Mouse (Mus musculus) CD8-positive naive resting alpha-beta T cell, adult 2 months (primary cell): ENCODE results near the gene 4930404N11Rik.
A peak's percentile ranks its signal among the peaks of the same experiment; 100 is the strongest.

Experiments
- DNase-seq, 2 experiments: peaks; one replicate each; pipeline ENCODE4 v3.0.0; 2022; ENCODE audit warnings: low read depth in 2 of 2, low spot score in 2 of 2

4930404N11Rik gene

DNA sequence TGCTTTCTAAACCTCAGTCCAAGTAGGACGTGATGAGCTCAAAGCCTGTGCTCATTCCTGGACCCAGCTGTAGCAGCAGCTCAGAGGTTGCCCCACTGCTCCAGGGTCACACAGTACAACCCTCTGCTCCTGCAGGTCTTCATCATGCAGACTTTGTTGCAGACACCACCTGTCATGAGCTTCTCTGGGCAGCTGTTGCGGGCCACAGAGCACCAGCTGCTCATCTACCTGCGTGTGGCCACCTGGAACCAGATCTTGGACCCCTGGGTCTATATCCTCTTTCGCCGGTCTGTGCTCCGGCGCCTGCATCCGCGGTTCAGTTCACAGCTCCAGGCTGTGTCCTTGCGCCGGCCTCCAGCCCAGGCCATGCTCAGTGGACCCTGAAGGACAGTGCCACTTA lies 31.3 kb downstream of the 4930404N11Rik start:
- DNase-seq: no peak

DNA sequence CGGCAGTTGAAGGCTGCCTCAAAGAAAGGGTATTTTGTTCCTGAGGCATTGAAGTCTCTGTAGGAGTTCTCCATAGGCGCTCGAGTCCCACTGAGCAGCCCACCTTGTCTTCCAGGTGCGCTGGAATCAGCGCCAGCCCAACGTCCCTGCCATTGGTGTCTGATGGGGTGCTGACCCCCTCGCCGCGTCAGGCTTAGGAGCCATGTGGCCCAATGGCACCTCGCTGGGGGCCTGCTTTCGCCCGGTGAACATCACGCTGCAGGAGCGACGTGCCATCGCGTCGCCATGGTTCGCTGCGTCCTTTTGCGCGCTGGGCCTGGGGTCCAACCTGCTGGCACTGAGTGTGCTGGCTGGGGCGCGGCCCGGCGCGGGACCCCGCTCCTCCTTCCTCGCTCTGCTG lies 33.3 kb downstream of the 4930404N11Rik start:
- DNase-seq: no peak

DNA sequence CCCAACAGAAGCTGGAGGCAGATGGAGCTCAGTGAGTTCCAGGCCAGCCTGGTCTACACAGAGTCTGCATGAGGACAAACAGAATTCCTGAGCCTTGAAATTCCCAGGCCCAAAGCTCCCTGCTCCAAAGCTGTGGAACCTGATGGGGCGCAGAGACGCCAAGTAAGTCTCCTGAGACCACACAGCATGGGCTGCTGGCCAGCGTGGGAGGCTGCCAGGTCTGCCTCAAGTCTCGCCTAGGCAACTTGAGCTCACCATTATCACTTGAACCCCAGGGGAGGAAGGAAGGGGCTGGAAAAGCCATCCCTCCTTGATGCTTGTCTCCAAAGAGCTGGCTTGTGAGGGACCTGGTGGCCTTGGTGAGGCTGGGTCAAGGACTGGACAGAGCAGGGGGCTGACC lies 35.6 kb downstream of the 4930404N11Rik start:
- no peak for DNase-seq

DNA sequence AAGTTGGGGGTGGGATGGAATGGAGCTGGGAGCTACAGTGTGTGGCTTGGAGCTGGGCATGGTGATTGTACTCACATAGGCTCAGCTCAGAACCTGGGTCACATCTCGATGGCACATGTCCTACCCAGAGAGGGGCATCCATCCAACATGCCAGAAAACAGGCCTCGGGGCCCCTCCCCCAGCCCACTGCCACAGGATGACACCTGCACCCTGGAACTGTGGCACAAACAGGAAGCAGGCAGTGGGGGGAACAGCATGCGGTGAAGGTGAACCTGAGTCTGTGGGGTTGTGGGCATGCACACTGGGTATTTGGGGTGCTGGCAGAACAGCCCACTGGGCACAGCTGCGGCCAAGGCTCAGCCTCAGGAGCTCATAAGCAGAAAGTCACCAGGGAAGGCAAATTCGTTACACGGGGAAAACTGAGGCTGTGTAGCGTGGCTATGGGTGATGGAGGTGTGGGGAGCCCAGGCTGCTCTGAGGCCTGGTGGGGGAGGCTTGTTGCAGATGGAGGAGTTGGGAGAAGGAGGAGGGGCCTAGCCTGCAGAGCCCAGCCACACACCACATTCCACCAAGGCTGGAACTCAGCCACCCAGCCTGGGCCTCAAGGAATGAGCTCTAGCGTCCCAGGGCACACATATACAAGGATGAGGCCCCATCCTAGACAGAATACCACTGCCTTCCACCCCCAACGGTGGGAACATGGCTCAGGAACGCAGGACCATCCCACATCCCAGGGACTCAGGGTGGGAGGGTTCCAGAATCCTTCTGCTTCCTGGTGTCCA lies 36.2 kb downstream of the 4930404N11Rik start:
- DNase-seq: peak; percentile 57 to 69

DNA sequence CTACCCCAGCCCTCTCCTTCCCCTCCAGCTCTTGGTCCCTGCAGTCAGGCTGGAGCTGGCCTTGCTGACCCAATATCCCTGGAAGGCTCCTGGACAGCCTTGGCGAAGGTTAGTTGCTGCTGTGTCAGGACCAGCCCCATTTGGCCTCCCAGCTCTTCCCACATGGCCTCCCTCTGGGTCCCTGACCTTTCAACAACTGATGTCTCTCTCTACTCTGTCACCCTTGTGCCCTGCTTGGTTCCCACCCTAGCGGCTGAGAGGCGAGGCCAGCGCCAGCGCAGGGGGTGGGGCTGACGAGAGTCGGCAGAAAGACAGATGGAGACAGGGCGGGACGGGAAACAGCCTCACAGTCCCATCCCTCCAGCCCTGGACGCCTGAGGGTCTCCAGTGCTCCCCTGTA lies 37.2 kb downstream of the 4930404N11Rik start, which contains the start of gene Tbxa2r:
TSS of gene Tbxa2r (plus strand) at position 346 of the 400 bp plus-strand sequence.
- peak; percentile 46 to 70 for DNase-seq

DNA sequence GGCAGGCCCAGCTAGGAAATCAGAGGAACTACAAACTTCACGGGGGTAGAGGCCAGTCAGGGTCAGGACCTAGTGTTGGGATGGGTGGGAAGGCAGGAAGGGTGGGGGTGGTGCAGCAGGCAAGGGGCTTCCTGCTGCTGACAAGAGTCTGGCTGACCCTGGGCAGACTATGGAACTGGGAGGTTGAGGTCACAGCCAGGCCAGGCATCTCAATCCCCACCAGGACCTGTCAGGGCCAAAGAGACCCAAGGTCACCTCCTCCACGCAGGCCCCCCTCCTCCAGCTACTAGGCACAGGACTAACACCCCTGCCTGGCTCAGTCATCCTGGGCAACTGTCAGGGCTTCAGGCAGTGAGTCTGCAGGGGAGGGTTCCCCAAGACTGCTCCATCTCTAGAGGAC lies 37.7 kb downstream of the 4930404N11Rik start:
- DNase-seq: no peak

DNA sequence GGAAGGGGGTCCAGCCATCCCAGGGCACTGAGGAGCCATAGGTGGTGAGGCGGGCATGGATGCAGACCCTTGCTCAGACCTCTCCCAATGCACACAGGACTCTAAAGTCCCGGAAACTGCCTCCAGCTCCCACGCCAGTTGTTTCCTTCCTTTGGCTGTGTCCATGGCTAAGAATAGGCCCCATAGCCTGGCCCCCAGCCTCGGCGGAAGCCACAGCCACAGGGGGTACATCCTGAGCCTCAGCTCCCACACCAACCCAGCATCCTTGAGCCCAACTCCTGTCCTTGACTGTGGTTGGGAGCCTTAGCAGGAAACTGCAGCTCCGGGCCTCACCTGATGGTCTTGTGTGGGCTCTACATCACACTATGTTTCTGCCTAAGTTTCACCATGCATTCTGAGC lies 38.8 kb downstream of the 4930404N11Rik start:
- no peak for DNase-seq

DNA sequence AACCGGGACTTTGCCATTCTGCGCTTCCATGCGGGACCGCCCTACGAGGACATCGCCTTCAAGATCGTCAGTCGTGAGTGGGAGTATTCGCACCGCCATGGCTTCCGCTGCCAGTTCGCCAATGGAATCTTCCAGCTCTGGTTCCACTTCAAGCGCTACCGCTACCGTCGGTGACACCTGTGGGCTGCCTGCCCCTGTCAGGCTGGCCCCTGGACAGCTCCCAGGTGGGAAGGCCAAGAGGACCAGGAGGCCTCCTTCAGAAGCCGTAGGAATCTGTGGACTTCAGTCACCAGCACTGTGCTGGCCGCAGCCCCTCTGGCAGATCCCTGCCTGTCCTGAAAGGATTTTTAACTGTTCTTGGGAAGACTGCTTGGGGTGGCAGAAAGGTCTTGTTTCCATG lies 39.8 kb downstream of the 4930404N11Rik start:
- DNase-seq: no peak

DNA sequence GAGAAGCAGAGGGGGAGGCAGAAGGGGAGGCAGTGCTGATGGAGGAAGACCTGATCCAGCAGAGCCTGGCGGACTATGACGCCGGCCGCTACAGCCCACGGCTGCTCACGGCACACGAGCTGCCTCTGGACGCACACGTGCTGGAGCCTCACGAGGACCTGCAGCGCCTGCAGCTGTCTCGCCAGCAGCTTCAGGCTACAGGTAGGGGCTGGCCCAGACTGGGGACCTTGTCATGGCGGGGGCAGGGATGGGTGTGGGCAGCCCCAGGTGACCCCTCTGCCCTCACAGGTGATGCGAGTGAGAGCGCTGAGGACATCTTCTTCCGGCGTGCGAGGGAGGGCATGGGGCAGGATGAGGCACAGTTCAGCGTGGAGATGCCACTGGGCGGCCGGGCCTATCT lies 40.4 kb downstream of the 4930404N11Rik start:
- DNase-seq: no peak

DNA sequence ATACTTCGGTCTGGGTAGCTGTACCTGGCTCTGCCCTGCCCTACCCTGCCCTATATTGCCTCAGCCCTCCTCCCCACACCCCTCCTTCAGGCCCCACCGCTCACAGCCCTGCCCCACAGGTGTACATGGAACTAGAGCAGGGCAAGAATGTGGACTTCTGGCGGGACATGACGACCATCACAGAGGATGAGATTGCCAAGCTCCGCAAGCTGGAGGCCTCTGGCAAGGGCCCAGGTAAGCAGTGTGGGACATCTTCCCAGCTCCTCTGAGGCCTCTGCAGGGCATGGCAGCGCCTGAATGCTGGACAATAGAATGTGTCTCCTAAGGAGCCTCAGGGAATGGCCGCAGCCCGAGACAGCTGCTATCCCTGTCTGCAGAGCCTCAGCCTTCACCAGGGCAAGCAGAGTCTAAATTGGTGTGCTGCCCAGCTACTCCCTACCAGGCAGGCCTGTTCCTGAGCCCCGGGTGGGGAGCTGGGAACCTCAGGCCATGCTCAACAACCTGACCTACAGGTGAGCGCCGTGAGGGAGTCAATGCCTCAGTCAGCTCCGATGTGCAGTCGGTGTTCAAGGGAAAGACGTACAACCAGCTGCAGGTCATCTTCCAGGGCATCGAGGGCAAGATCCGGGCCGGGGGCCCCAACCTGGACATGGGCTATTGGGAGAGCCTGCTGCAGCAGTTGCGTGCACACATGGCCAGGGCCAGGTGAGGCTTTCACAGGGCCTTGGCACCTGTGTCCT lies 41.7 kb downstream of the 4930404N11Rik start:
- DNase-seq: no peak

DNA sequence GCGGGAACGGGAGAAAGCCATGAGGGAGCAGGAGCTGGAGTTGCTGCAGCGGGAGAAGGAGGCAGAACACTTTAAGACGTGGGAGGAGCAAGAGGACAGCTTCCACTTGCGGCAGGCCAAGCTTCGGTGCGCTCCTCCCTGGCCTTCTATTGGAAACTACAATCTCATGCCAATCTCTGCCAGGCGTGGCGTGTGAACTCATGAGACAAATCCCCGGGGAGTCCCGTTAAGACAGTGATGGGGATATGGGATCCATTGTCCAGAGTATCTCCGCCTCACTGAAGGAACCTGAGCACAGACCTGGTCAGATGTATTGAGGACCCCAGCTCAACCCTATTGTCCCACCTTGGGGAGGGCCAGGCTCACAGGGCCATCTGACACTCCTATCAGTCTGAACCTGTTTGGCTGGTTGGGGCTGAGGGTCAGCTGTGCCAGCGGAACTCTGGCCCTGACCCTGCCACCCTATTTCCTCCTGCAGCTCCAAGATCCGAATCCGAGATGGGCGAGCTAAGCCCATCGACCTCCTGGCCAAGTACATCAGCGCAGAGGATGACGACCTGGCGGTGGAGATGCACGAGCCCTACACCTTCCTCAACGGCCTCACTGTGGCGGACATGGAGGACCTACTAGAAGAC lies 42.4 kb downstream of the 4930404N11Rik start:
- no peak for DNase-seq

DNA sequence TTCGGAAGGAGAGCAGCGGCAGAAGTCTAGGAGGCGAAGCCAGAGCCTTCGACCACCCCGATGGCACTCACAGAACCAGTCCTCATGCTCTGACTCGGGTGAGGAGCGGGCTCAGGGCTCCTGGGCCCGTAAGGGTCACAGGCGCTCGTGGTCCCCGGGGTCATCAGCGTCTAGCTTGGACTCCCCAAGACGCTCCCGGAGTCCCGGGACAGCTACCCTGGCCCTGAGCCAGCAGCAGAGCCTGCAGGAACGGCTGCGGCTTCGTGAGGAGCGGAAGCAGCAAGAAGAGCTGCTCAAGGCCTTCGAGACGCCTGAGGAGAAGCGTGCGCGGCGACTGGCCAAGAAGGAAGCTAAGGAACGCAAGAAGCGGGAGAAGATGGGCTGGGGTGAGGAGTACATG lies 43.2 kb downstream of the 4930404N11Rik start:
- no peak for DNase-seq

DNA sequence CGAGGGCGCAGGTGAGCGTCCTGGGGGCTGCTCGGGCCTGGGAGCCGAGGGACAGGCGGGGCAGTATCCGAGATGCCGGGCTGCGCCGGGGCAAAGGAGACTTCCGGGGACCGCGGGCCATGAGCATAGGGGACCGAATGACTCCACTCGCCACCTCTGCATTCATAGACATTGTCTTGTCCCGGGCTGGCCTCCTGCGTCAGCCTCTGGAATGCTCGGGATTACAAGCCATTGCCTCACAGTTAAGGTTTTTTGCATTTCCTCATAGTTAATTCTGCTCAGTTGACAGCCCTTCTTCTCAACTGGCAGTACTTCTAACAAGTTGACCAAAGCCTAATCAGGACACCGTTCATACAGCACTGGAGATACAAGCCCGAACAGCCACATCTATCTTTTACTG lies 44.2 kb downstream of the 4930404N11Rik start:
- no peak for DNase-seq

DNA sequence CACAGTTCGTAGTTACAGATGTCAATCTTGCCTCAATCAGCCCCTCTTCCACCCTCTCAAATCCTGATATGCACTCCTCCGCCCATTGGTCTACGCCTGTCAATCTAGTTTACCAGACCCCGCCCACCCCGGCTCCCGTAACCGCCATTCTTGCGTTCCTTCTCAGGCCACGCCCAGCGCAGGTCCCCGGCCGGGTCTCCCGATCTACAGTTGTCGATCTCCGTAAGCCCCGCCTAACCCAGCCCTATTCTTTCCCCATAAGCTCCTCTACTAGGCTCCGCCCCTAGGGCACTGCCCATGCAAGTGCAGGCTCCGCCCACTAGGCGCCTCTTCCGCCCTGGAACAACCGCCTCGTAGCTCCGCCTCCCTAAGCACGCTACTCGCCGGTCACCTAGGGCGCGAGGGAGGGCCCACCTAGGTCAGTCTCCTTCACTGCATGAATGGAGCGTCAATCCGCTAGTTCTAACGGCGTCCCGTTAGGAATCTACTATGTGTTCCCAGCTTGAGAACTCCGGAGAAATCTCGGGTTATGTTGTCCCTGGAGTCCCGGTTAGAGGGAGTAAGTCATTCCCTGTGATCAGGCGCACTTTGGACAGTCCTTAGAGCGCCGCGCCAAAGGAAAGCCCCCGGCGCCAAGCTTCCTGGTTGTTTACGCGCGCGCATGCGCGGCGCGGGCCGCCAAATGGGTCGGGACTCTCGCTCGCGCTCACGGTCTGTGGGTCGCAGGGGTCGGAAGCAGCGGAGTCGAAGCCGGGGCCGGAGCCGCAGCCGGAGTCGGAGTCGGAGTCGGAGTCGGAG lies 44.9 kb downstream of the 4930404N11Rik start, which contains the start of gene Cactin:
TSS of gene Cactin (plus strand) at position 554 of the 798 bp plus-strand sequence.
- DNase-seq: peak; percentile 97 to 98

DNA sequence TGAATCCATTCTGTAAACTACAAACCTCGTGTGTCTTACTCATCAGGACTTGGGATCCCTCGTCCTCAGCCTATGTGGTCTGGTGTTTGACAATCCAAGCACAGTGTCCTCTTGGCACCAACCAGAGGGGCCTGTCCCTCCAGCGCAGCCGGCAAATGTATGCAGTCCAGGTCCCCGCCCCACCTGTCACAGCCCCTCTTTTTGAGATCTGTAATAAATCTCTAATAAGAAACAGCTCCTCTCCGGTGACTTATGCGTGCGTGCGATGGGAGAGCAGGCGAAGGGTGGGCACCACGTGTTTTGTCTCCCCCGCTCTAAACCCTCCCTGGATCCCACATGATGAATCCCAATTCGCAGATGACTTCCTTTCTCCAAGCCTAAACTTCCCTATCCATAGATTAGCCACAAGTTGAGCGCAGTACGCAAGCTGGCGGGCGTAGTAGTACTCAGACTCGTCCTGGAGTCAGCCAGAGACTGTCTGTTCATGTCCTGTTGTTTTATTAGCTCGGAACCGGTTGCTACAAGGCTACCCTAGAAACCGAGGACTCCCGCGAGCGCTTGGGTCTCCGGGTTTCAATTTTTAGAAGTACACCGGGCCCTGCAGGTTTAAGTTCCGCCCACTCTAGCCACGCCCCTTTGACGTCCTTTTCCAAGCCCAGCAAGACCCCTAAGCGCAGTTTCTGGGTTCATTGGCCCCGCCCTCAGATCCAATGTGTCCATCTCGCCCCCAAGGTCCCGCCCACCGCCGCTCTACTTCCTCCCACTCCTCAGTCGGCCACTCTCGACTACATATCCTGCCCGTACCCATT lies 45.7 kb downstream of the 4930404N11Rik start:
- DNase-seq: no peak

DNA sequence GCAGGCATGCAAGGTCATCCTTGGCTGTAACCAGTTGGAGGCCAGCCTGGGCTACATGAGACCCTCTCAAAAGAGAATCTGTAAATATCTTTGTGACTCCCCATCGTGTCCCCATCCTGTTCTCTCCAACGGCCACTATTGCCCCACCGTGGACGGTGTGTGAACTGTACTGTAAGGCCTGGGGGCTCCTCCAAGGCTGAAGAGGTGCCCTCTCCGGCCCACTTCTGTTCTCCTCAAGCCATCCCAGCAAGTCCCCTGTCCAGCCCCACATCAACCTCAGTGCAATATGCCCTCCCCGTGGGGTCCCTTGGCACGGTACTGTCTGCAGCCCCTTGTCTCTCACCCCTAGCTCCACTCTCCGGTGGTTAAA lies 46.3 kb downstream of the 4930404N11Rik start:
- peak in 1 of 2 experiments; percentile 31 for DNase-seq

DNA sequence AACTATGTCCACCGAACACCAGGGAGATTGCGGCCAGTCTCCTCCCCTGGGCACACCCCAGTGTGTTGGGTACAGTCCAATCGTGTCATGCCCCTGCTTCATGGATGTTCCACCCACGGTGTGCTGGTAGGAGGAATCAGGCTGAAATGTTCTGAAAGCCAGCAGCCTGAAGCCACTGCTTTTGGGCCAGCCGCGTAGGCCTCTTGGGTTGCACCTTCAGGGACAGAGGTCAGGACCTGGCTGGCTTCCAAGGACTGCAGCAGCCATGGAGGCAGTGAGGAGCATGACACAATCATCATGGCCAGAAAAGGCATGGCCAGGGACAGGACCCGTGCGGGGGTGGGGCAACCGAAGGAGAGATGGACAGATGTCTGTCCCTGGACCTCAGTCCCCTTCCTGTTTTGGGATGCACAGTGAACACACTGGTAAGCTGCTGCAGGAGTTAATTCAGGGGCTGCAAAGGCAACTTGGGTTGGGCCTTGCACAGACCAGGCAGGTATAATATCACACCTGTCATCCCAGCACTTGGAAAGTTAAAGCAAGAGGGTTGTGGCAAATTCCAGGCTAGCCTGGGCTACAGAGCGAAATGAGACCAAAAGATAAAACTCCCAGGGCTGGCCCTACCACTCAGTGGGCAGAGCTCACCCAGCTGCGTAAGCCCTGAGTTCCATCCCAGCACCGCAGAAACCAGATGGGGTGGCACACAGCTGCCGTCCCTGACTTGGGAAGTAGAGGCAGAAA lies 46.9 kb downstream of the 4930404N11Rik start:
- DNase-seq: no peak

DNA sequence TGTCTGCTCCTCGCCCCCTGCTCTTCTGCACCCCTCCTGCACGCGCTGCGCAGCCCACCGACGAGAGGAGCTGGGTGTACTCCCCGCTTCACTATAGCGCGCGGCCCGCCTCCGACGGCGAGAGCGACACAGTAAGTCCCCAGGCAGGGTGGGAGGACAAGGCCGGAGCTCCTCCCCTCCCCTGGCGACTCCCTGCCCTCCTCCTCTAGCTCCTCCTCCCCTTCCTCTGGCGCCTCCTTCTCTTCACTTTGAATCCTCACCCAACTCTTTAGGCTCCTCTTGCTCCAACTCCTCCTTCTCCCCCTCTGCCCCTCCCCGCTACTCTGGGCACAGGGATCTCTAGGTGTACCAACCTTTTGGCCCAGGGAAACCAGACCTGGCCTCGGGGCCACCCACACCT lies 48.3 kb downstream of the 4930404N11Rik start:
- no peak for DNase-seq

DNA sequence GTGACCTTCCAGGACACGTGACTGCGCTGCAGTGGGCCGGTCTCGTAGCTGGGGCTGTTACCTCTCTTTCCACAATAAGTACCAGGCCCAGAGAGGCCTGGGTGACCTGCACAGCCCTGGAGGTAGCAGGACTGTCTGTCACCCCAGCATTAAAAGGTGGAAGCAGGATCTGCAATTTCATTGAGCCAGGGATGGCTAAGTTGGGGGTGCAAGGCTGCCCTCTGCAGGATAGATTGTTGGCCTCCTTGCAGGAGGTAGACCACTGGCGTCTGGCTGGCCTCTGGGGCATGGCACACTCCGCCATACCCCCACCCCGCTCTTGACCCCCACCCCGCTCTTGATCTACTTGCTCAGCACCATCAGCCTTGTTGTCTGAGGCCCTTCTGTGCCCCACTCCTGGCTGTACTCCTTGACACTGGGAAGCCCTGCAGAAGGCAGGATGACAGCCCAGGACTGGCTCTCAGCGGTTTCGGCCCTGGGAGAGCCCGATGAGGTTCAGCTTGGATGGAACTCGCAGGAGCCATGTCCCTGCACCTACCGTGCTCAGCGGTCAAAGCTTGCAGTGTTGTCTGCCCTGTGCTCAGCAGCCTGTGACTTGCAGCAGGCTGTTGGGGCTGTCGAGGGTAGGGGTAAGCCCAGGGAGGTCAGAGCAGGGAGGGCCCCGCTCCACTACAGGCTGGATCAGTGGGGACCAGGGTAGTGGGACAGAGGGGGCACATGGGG lies 49.1 kb downstream of the 4930404N11Rik start:
- no peak for DNase-seq
